Comparison of ENCODE assay signal across 8 mouse cellular contexts in the genomic region with DNA sequence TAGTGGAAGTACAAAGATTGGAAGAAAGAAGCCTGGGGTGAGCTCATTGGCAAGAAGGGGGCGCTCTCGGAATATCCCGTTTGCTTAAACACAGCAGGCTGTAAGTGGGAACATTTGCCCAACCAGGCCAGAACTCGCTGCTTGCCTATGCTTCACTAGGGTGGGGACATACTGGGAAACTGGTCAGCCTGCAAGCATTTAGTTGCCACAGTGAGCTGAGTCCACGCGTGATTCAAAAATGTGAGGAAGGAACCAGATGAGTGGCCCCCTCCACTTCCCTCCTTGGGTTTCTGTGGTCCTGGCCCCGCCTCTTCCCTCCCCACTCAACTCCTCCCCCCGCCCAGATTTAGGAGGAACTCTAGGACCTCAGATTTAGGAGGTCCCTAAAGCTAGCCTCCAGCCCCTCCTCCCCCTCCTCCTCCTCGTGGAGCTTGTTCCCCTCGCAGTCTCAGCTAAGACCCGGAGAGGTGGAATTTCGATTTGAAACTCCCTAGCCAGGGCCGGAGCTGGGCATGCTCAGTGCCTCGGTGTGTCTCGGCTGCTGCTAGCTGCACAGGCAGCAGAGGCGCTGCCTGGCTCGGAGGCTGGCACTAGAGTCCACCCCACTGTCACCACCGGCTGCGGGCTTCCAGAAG. TPM values are rescaled to one million over a fixed set of nuclear protein-coding genes. Genes with fewer than 3 reads are reported as not detected.
A peak's percentile ranks its signal among the peaks of the same experiment; 100 is the strongest.
DNase-seq lines count a peak whose midpoint lies in the region; ATAC-seq and TF ChIP-seq lines count a peak whose summit lies in the region.

A gene (plus strand): TSS at position 369 of the 635 bp plus-strand sequence.

- peaks cover 16% of the 10 kb centered on the region for H3K4me1 ChIP-seq in heart, embryonic 10.5 days
- peaks cover 25% of the 10 kb centered on the region for H3K4me1 ChIP-seq in embryonic facial prominence, embryonic 10.5 days
- peaks cover 14% of the 10 kb centered on the region for H3K4me1 ChIP-seq in heart, embryonic 13.5 days
- peaks cover 4% of the 10 kb centered on the region; the same call in 1 of the 2 replicates for H3K4me1 ChIP-seq in liver, adult 2 months (ENCODE audit: control insufficient read depth, insufficient read depth, low read length)
- H3K4me1 ChIP-seq in midbrain, postnatal 0 days (ENCODE audit: insufficient read depth, low read length), result 0 out of 2 replicates have a peak, but pooled peaks cover 3% of the 10 kb centered on the region

- WGBS in heart, embryonic 10.5 days, result under 1% methylated on average over 19 of the region's 19 CpGs
- WGBS in embryonic facial prominence, embryonic 10.5 days, result under 1% methylated on average over 19 of the region's 19 CpGs
- WGBS in heart, embryonic 13.5 days, result under 1% methylated on average over 19 of the region's 19 CpGs
- WGBS in liver, adult 2 months, result 2% methylated on average over 19 of the region's 19 CpGs
- WGBS in midbrain, postnatal 0 days, result under 1% methylated on average over 19 of the region's 19 CpGs

- peak within 1 kb of the TSS; percentile 75 for H3K4me2 ChIP-seq in heart, embryonic 13.5 days
- peak within 1 kb of the TSS; percentile 64 for H3K4me2 ChIP-seq in midbrain, postnatal 0 days (ENCODE audit: low read depth, low read length, poor library complexity, severe bottlenecking)

- 0 out of 2 replicates have a peak within 1 kb of the TSS, but pooled peaks have one; percentile 29 for H3K9ac ChIP-seq in heart, embryonic 13.5 days
- H3K9ac ChIP-seq in liver, adult 2 months (ENCODE audit: low read depth, low read length), result no peak within 1 kb of the TSS
- H3K9ac ChIP-seq in midbrain, postnatal 0 days (replicated peaks; ENCODE audit: low read length, poor library complexity, severe bottlenecking), result peak within 1 kb of the TSS; percentile 68

- H3K9me3 ChIP-seq in heart, embryonic 10.5 days, result no peaks in the 10 kb centered on the region
- H3K9me3 ChIP-seq in embryonic facial prominence, embryonic 10.5 days, result no peaks in the 10 kb centered on the region
- no peaks in the 10 kb centered on the region for H3K9me3 ChIP-seq in heart, embryonic 13.5 days
- H3K9me3 ChIP-seq in midbrain, postnatal 0 days (ENCODE audit: low read length), result no peaks in the 10 kb centered on the region

- ATAC-seq in heart, embryonic 13.5 days (ENCODE audit: extremely low read depth, insufficient number of reproducible peaks, low FRiP score, low TSS enrichment), result 0 out of 2 replicates have a peak, but pooled peaks have one; percentile 46
- ATAC-seq in midbrain, postnatal 0 days (ENCODE audit: low FRiP score), result peak; percentile 96

- peak; percentile 85 for DNase-seq in heart, embryonic 10.5 days (ENCODE audit: low spot score)
- DNase-seq in heart, postnatal 36 days, result no peak
- peak; percentile 85 for DNase-seq in embryonic facial prominence, embryonic 10.5 days (ENCODE audit: low spot score)
- DNase-seq in kidney, postnatal 25 days, result peak; percentile 32 to 65
- DNase-seq in liver, adult 2 months (ENCODE audit: extremely low read depth, low read depth, low spot score), result peak; percentile 24
- DNase-seq in midbrain, postnatal 0 days (ENCODE audit: low spot score), result peak; percentile 97
- peak; percentile 26 for DNase-seq in testis, postnatal 14 days (ENCODE audit: low spot score)

- peaks cover 11% of the 10 kb centered on the region for H3K27me3 ChIP-seq in heart, embryonic 10.5 days (ENCODE audit: insufficient read depth, poor library complexity, severe bottlenecking)
- H3K27me3 ChIP-seq in embryonic facial prominence, embryonic 10.5 days (replicated peaks; ENCODE audit: low read depth, poor library complexity, severe bottlenecking), result peaks cover 10% of the 10 kb centered on the region
- peaks cover 14% of the 10 kb centered on the region; the same call in 1 of the 2 replicates for H3K27me3 ChIP-seq in heart, embryonic 13.5 days (replicated peaks)
- H3K27me3 ChIP-seq in liver, adult 2 months (ENCODE audit: control insufficient read depth, insufficient read depth, low read length), result peaks cover 11% of the 10 kb centered on the region
- H3K27me3 ChIP-seq in midbrain, postnatal 0 days (ENCODE audit: insufficient read depth, low read length), result no peaks in the 10 kb centered on the region

- no peaks in the 10 kb centered on the region for H3K79me2 ChIP-seq in liver, adult 2 months (ENCODE audit: control insufficient read depth, insufficient read depth, low read length)

- peak; percentile 9; the same call in 1 of the 2 replicates for TF ChIP-seq CTCF in liver, adult 2 months (IDR thresholded peaks at IDR 0.05; ENCODE audit: low read depth, low read length)
- peak; percentile 71 for TF ChIP-seq CTCF in midbrain, postnatal 0 days (IDR thresholded peaks at IDR 0.05)

- peak within 1 kb of the TSS; percentile 57 for H3K4me3 ChIP-seq in heart, embryonic 10.5 days
- H3K4me3 ChIP-seq in embryonic facial prominence, embryonic 10.5 days, result peak within 1 kb of the TSS; percentile 58
- H3K4me3 ChIP-seq in heart, embryonic 13.5 days, result peak within 1 kb of the TSS; percentile 40
- peak within 1 kb of the TSS; percentile 13; the same call in 1 of the 2 replicates for H3K4me3 ChIP-seq in liver, adult 2 months (ENCODE audit: insufficient read depth, low read depth, low read length)
- peak within 1 kb of the TSS; percentile 58 for H3K4me3 ChIP-seq in midbrain, postnatal 0 days (ENCODE audit: low read depth, low read length)

- intact Hi-C loops in heart, postnatal 36 days (cut with DNase I), result no loop called here

- H3K27ac ChIP-seq in heart, embryonic 10.5 days, result no peak within 1 kb of the TSS
- H3K27ac ChIP-seq in embryonic facial prominence, embryonic 10.5 days (replicated peaks), result peak within 1 kb of the TSS; percentile 70
- H3K27ac ChIP-seq in heart, embryonic 13.5 days (replicated peaks), result no peak within 1 kb of the TSS
- H3K27ac ChIP-seq in liver, adult 2 months (replicated peaks; ENCODE audit: insufficient read depth, low read depth, low read length), result no peak within 1 kb of the TSS
- H3K27ac ChIP-seq in midbrain, postnatal 0 days (ENCODE audit: low read depth, low read length), result peak within 1 kb of the TSS; percentile 84

- no peaks in the 10 kb centered on the region for H3K36me3 ChIP-seq in heart, embryonic 10.5 days
- H3K36me3 ChIP-seq in embryonic facial prominence, embryonic 10.5 days (replicated peaks), result no peaks in the 10 kb centered on the region
- H3K36me3 ChIP-seq in heart, embryonic 13.5 days, result no peaks in the 10 kb centered on the region
- no peaks in the 10 kb centered on the region for H3K36me3 ChIP-seq in liver, adult 2 months (ENCODE audit: control insufficient read depth, insufficient read depth, low read length)
- H3K36me3 ChIP-seq in midbrain, postnatal 0 days (ENCODE audit: insufficient read depth, low read length), result no peaks in the 10 kb centered on the region

- no peak for TF ChIP-seq POLR2A in liver, adult 2 months (IDR thresholded peaks at IDR 0.05; ENCODE audit: extremely low read depth, insufficient read depth, low read length)

RNA-seq across cellular contexts. Expression of the gene that starts here (rescaled TPM):
- 0.41 and 0.53 TPM in 2 replicates for polyA plus RNA-seq in heart, embryonic 10.5 days (2016; fragmentation: Nextera tagmentation; extraction: Ambion mirVana)
- total RNA-seq in heart, postnatal 36 days (2021), result 1 to 10 TPM; 1.9 to 2.5 TPM
- 0.85 and 0.97 TPM in 2 replicates for polyA plus RNA-seq in embryonic facial prominence, embryonic 10.5 days (2016; fragmentation: Nextera tagmentation; extraction: Ambion mirVana)
- polyA plus RNA-seq in heart, embryonic 13.5 days (2015; fragmentation: Nextera tagmentation; extraction: Ambion mirVana), result 0.47 and 0.50 TPM in 2 replicates
- total RNA-seq in liver, adult 2 months (2014; rRNA removed), result 0.09 TPM in 1 of 2 replicates, not detected in the other
- polyA plus RNA-seq in liver, adult 2 months (2012; rRNA removed), result not detected in 2 replicates
- 23.8 and 25.0 TPM in 2 replicates for total RNA-seq in midbrain, postnatal 0 days (2014; rRNA removed)
- 25.1 and 25.2 TPM in 2 replicates for polyA plus RNA-seq in midbrain, postnatal 0 days (2015; fragmentation: Nextera tagmentation; extraction: Ambion mirVana)

Comparison
In these comparisons a context has a peak if more than half of its experiments do, and no peak if none do; other contexts are left out.
1. RNA of the gene that starts here (polyA plus RNA-seq): 25.1 to 25.2 TPM in midbrain, postnatal 0 days; 0.85 to 0.97 TPM in embryonic facial prominence, embryonic 10.5 days, 0.47 to 0.50 TPM in heart, embryonic 13.5 days, 0.41 to 0.53 TPM in heart, embryonic 10.5 days and not detected in liver, adult 2 months; every median in the first group is over 10 times any median in the second.
2. Peak in DNase-seq and H3K4me3 ChIP-seq in heart, embryonic 10.5 days; RNA of the gene not detected or under 1 TPM.
3. Peak in DNase-seq, H3K4me3 ChIP-seq and H3K27ac ChIP-seq in embryonic facial prominence, embryonic 10.5 days; RNA of the gene not detected or under 1 TPM.
4. Peak in ATAC-seq, H3K4me3 ChIP-seq, H3K9ac ChIP-seq and H3K4me2 ChIP-seq in heart, embryonic 13.5 days; RNA of the gene not detected or under 1 TPM.
5. Peak in DNase-seq and H3K4me3 ChIP-seq in liver, adult 2 months; RNA of the gene not detected or under 1 TPM.
6. DNase-seq: peak in kidney, postnatal 25 days (2 of 2), midbrain, postnatal 0 days (single experiment) and testis, postnatal 14 days (single experiment); none in heart, postnatal 36 days (0 of 2).
7. Peak in every context shown above with its lines, with median percentiles within 50 percentile points of each other: H3K4me3 ChIP-seq.